In the genomic region with DNA sequence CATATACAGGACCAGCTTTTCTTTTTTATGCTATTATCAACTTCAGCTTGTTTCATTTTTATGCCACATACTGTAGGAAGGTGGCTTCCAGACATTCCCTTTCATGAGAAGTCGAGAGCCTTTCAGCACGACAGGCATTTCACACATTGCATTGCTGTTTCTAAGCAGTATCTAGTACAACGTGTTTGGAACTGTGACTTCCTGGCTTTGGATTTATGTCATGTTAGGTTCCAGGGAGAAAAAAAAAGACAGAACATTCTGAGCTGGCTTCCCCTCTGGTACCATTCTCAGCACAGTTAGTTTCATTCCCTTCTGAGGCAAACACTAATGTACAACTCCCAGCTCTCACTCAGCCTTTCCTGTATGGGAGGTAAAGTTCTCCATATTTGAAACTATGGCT, we compare ENCODE assay signal across 12 mouse cellular contexts.
DNase-seq lines count a peak whose midpoint lies in the region; ATAC-seq lines count a peak whose summit lies in the region.
"Had no signal": no experiment of that assay in that cellular context is flagged by ENCODE, and none has a peak within 500 bp of the region (broad histone marks: within the 10 kb centered on the region; RNA-seq: fewer than 3 reads in every experiment).

No protein-coding gene starts in this region.

- peak; percentile 92 for ATAC-seq in frontal cortex, adult (ENCODE audit: low TSS enrichment)
- ATAC-seq: hindbrain, postnatal 0 days had no signal

- DNase-seq in frontal cortex, postnatal 14 days (ENCODE audit: low spot score in 2 of 2) = no peak
- peak; percentile 9 to 77 for DNase-seq in layer of hippocampus, adult 18-20 months (ENCODE audit: low spot score in 2 of 2)
- DNase-seq in layer of hippocampus, postnatal 25 days (ENCODE audit: extremely low spot score in 1 of 2, low spot score in 1 of 2) = no peak
- peak; percentile 5 for DNase-seq in adipocyte (ENCODE audit: low spot score)
- peak; percentile 14 to 16 for DNase-seq in layer of hippocampus, adult 8-10 months (ENCODE audit: low spot score in 2 of 2)
- no peak for DNase-seq in thymus, postnatal 14 days
- DNase-seq in B cell, adult 2 months = no peak
- DNase-seq: adrenal gland, adult 2 months; cerebellum, adult 9-10 months; kidney, adult 9 months had no signal

Comparison
In these comparisons a context has a peak if more than half of its experiments do, and no peak if none do; other contexts are left out.
1. DNase-seq: peak in layer of hippocampus, adult 18-20 months (2 of 2), adipocyte (single experiment) and layer of hippocampus, adult 8-10 months (2 of 2); none in frontal cortex, postnatal 14 days (0 of 2), layer of hippocampus, postnatal 25 days (0 of 2), thymus, postnatal 14 days (single experiment) and B cell, adult 2 months (0 of 2).